Mouse (Mus musculus) urinary bladder, postnatal 14 days (tissue): ENCODE results near the gene Adcy6.

ENCODE experiments used
- DNase-seq: peaks from one replicate; pipeline ENCODE4 v3.0.0; 2021; ENCODE audit warnings: low spot score

The Adcy6 gene

GRCm38 (mm10) chr15:98567278-98568134 lies 42.4 kb downstream of the Adcy6 start:
- peak; percentile 100 for DNase-seq

DNA sequence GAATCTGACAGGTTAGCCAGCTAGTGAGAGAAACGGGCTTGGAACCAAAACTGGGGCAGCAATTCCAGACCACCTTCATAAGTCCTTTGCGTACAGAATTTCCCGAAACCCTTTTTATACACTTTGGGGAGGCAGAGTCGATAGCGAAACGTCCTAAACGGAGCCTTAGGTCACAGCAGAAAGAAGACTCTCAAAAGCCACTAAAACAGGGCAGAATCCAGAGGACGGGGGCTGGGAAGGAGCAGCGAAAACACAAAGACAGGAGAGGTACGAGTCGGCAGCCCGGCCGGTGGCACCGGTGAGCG lies 43.0 kb downstream of the Adcy6 start:
- DNase-seq = no peak

DNA sequence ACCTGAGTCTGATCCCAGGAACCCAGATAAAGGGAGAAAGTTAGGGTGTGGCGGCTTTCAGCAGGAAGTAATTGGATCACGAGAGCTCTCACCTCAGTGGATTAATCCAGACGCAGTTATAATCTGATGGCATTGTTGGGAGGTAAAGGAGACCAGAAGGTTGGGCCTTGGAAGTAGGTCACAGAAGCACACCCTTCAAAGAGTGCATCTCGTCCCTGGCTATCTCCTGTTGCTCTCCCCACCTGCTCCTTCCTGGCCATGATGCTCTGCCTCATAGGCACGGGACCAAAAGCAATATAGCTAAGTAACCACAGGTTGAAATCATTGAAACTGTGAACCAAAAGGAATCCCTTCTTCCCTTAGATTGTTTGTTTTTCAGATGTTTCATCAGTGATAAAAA lies 52.7 kb downstream of the Adcy6 start:
- DNase-seq = no peak

- no peak for DNase-seq
These were observed 54.0 kb downstream of the Adcy6 start for GRCm38 (mm10) chr15:98555881-98556280.

- no peak for DNase-seq
These were observed 57.1 kb downstream of the Adcy6 start for GRCm38 (mm10) chr15:98552758-98553157.

- no peak for DNase-seq
These were observed 63.0 kb downstream of the Adcy6 start for GRCm38 (mm10) chr15:98546843-98547242.

- no peak for DNase-seq
These were observed 64.7 kb downstream of the Adcy6 start for GRCm38 (mm10) chr15:98545151-98545550.

- DNase-seq = no peak
These were observed 66.5 kb downstream of the Adcy6 start for GRCm38 (mm10) chr15:98543341-98543740.

- DNase-seq = no peak
These were observed 68.8 kb downstream of the Adcy6 start for GRCm38 (mm10) chr15:98541064-98541463.
